Mouse (Mus musculus) MN1 (cell line): ENCODE measurements at regions not wholly inside any gene's neighbourhood (a gene's known extent, or its start where the extent isn't known, plus 50 kb on each side); places are given as distances from the start of the nearest gene placed in this dataset.
"Not testable (repeated sequence)": the region's sequence is repeated elsewhere in the genome, so short reads cannot be mapped to it uniquely, and the experiment has no call there.

Source experiments
- DNase-seq: peaks from one replicate; pipeline ENCODE4 v3.0.0-alpha.2; 2016; ENCODE audit warnings: low spot score

DNA sequence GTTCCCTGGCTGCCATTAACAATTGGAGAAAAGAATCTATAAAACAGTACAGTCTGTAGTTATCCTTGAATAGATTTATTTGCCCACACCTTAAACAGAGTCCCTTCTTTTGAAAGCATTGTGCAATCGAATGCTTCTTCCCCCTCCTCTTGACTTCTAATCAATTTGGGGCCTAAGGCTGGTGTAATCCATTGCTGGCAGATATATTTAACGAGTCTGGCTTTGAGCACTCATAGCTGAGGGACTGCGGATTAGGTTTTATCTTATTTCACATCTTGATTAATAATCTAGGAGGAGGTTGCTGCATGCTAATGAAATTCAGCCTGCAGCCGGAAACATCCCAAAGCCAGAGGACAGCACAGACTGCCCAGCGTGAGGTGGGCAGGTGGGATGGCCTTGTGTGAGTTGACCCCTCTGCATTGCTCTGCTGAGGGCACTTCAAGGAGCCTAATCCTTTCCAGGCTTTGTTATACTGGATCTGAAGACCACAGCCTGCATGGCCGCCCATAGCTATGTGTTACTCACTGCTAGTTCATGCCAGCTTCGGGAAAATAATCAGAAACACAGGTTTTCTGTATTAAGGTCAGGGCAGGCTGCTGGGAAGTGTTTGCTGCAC, 163.6 kb downstream of the Mterf1b start:
- DNase-seq, result no peak

DNA sequence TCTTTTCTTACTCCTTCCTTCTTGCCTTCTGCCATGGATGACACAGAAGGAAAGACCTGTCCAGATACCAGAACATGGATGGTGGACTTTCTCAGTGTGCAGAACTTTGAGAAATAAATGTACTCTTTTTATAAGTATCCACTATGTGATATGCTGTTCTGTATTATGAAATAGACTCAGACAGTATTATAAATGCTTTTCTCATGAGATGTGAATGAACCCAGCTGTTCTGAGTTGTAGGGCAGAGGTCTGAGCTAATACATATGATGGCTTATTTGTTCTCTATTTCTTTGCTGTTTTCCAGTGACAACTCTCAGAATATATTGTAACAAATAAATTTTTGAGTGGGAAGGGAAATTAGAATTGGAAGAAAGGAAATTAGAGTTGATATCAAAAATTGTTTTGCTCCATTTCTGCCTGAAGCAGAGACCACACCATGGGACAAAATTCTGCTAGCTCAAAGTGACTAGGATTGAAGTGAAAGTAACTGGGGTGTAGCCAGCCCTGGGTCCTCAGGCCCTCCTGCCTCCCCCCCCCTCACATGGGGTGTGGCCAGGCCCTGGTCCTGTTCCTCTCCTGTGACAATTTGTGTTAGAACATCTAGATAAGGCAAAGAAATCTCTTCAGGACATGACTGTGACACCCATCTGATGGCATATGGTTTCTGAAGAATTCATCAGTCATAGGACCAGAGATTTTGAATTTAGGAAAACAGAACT, 164.5 kb downstream of the Mterf1b start:
- DNase-seq, result not testable (repeated sequence)

DNA sequence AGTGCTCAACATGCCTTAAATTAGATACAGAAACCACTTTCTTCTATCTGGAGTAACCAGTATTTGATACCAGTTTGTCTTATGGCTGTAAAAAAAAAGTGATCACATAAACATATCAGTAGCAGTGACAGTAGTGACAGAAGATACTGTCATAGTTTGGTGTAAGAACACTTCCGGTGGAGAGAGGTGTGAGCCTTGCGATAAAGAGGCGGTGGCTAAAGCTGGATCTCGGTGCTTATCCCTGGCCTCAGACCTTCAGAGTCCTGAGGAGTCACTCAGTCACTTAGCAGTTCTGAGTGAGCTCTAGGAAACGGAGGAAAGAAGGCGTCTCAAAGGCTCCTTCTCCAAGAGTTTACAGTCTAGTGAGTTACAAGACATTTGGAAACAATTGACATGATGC, 169.4 kb downstream of the Mterf1b start:
- not testable (repeated sequence) for DNase-seq

DNA sequence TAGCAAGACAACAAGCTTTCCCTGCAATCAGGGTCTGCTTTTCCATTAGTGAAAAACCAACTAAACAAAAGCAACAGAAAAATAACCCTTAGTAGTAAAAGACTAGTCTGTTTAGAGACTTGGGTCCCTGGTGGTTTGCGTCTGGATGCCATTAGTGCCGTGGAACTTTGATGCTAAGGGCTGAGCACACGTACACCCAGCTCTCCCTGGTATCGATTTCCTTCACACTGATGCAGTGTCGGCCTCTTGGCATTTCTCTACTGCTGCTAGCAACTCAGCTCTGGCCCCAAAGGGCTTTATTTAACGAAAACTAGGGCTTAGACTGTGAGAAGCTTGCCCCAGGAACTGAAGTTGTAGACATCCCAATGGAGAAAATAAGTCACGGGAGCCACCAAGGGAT, 192.6 kb downstream of the Mterf1b start:
- DNase-seq, result not testable (repeated sequence)

DNA sequence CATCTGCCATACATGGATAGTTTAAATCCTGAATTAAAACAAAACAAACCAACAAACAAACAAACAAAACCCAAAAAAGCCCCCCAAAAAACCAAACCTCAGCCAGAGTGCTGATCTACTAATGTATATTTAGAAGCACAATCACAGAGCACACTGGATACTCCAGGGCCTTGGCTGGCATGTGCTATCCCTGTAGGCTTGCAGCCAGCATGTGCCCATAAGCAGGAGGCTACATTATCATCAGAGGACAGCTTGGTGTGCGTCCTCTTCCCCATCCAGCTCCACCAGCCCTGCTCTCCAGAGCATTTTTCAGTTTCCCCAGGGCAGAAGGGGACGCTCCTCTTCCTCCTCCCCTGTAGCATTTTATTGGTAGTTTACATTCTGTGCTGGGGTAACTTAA, 198.9 kb downstream of the Mterf1b start:
- DNase-seq, result no peak

DNA sequence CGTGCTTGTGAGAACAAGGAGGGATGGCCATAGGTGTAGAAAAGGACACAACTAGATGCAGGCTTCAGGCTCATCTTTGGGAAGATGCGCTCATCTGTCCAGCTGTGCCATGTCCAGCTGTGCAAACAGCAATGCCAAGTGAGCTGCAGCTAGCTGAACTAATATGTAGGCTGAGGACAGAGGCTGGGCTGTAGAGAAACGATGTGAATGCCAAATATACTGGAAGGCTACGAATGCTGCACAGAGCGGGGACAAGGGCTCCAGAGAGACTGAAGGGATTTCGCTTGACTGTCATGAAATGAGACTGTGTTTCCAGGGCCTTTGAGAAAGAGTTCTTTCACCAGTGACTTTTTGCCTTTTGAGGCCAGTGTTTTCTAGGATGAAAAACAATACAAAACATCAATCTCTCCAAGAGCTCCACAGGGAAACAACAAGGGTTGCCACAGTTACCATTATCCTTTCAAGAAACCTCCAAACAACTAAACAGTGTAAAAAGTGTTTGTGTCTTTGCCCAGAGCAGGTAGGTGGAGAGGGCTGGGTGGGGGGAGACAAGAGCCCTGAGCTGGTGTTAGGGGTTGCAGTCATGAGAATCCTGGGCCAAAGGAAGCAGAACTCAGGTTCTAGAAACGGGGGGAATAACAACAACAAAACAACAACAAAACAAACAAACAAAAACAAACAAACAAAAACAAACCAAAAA, 202.3 kb downstream of the Mterf1b start:
- not testable (repeated sequence) for DNase-seq

DNA sequence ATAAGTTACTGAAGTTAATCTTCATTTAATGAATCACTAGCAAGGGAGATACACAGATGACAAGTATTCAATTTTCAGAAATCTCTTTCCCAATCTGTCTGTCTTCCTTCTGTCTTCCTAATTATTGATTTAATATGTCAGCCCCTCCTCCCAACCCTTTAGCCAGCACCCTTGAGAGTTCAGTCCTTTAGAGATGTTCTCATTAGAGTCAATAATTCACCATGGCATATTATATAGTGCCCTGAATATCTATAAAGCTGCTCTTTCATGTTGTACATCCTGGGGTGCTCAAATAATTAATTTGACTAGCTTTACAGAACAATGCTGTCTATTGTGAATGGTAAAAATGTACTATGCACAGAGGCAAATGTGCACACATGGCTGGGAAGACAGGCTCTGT, 205.9 kb downstream of the Mterf1b start:
- DNase-seq, result peak; percentile 10

DNA sequence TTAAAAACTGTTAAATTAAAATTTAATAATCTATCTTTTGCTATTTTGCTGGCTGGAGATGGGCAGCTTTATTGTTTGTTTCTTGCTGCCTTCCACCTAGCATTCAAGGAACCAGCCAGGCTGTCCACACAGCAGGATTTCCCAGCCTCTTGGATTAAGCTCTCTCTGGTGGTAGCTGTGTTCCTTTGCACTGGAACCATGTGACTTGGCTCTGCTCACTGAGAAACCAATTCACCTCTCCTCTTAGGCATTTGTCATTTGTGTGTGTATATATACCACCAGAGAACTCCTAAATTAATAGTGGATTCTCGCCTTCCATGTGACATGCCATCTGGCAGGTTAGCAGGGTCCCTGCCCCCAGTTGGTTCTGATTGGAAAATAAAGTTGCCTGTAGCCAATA, 225.6 kb downstream of the Mterf1b start:
- no peak for DNase-seq
